Comparison of ENCODE assay signal across 7 mouse cellular contexts in genomic region chr17:84188374-84188961, GRCm38 (mm10). TPM values are rescaled to one million over a fixed set of nuclear protein-coding genes. Genes with fewer than 3 reads are reported as not detected.
DNase-seq lines count a peak whose midpoint lies in the region; ATAC-seq and TF ChIP-seq lines count a peak whose summit lies in the region.

No protein-coding gene starts in this region.

- DNase-seq in adrenal gland, postnatal 14 days: peak; percentile 97
- DNase-seq in heart, adult 18-20 months: peak; percentile 97 to 99
- peak; percentile 99 for DNase-seq in kidney, adult 2 months
- peak; percentile 85 to 86 for DNase-seq in spleen, adult 18-20 months

- H3K9ac ChIP-seq in embryonic facial prominence, embryonic 12.5 days: peak overlapping the region; percentile 57
- peak overlapping the region; percentile 77 for H3K9ac ChIP-seq in limb, embryonic 13.5 days
- H3K9ac ChIP-seq in midbrain, embryonic 15.5 days: peak overlapping the region; percentile 46

- H3K27me3 ChIP-seq in embryonic facial prominence, embryonic 12.5 days: no peaks in the 10 kb centered on the region
- no peaks in the 10 kb centered on the region for H3K27me3 ChIP-seq in kidney, adult 2 months (replicated peaks; ENCODE audit: control insufficient read depth, insufficient read depth, low read length)
- H3K27me3 ChIP-seq in limb, embryonic 13.5 days: no peaks in the 10 kb centered on the region
- peaks cover 16% of the 10 kb centered on the region; the same call in 1 of the 2 replicates for H3K27me3 ChIP-seq in midbrain, embryonic 15.5 days (replicated peaks)

- peaks cover 19% of the 10 kb centered on the region for H3K4me1 ChIP-seq in embryonic facial prominence, embryonic 12.5 days
- H3K4me1 ChIP-seq in kidney, adult 2 months (ENCODE audit: control insufficient read depth, insufficient read depth, low read length): peaks cover 9% of the 10 kb centered on the region; the same call in 1 of the 2 replicates
- H3K4me1 ChIP-seq in limb, embryonic 13.5 days: peaks cover 25% of the 10 kb centered on the region
- peaks cover 29% of the 10 kb centered on the region for H3K4me1 ChIP-seq in midbrain, embryonic 15.5 days

- 1% methylated on average over 38 of the region's 38 CpGs for WGBS in embryonic facial prominence, embryonic 12.5 days
- WGBS in kidney, adult 2 months: 1% methylated on average over 38 of the region's 38 CpGs
- under 1% methylated on average over 38 of the region's 38 CpGs for WGBS in limb, embryonic 13.5 days
- 1% methylated on average over 38 of the region's 38 CpGs for WGBS in midbrain, embryonic 15.5 days

- ATAC-seq in embryonic facial prominence, embryonic 12.5 days (ENCODE audit: insufficient number of reproducible peaks, insufficient read depth, low FRiP score, low TSS enrichment): peak; percentile 77
- peak; percentile 82 for ATAC-seq in limb, embryonic 13.5 days (ENCODE audit: low FRiP score, low read depth)
- peak; percentile 75 for ATAC-seq in midbrain, embryonic 15.5 days (replicated peaks)

- no peak for TF ChIP-seq CTCF in kidney, adult 2 months (conservative IDR thresholded peaks at IDR 0.05; ENCODE audit: insufficient read depth, insufficient read length, low read depth, low read length)

- H3K4me2 ChIP-seq in embryonic facial prominence, embryonic 12.5 days (replicated peaks): peak overlapping the region; percentile 78
- H3K4me2 ChIP-seq in limb, embryonic 13.5 days (replicated peaks): peak overlapping the region; percentile 84
- peak overlapping the region; percentile 96 for H3K4me2 ChIP-seq in midbrain, embryonic 15.5 days

- H3K9me3 ChIP-seq in embryonic facial prominence, embryonic 12.5 days: no peaks in the 10 kb centered on the region
- H3K9me3 ChIP-seq in limb, embryonic 13.5 days: no peaks in the 10 kb centered on the region
- H3K9me3 ChIP-seq in midbrain, embryonic 15.5 days: no peaks in the 10 kb centered on the region

- peak overlapping the region; percentile 67 for H3K4me3 ChIP-seq in embryonic facial prominence, embryonic 12.5 days
- H3K4me3 ChIP-seq in kidney, adult 2 months (ENCODE audit: insufficient read depth, low read depth, low read length): peak overlapping the region; percentile 64
- peak overlapping the region; percentile 63 for H3K4me3 ChIP-seq in limb, embryonic 13.5 days
- peak overlapping the region; percentile 61 for H3K4me3 ChIP-seq in midbrain, embryonic 15.5 days

- H3K36me3 ChIP-seq in embryonic facial prominence, embryonic 12.5 days: peaks cover 25% of the 10 kb centered on the region
- H3K36me3 ChIP-seq in kidney, adult 2 months (ENCODE audit: control insufficient read depth, insufficient read depth, low read length): peaks cover 17% of the 10 kb centered on the region
- H3K36me3 ChIP-seq in limb, embryonic 13.5 days: peaks cover 34% of the 10 kb centered on the region
- no peaks in the 10 kb centered on the region for H3K36me3 ChIP-seq in midbrain, embryonic 15.5 days (replicated peaks)

- TF ChIP-seq POLR2A in kidney, adult 2 months (IDR thresholded peaks at IDR 0.05; ENCODE audit: low read depth, low read length): peak; percentile 70

- H3K27ac ChIP-seq in embryonic facial prominence, embryonic 12.5 days: peak overlapping the region; percentile 98
- H3K27ac ChIP-seq in kidney, adult 2 months (ENCODE audit: insufficient read depth, low read depth, low read length): peak overlapping the region; percentile 98
- H3K27ac ChIP-seq in limb, embryonic 13.5 days: peak overlapping the region; percentile 99
- peak overlapping the region; percentile 79 for H3K27ac ChIP-seq in midbrain, embryonic 15.5 days

RNA-seq across cellular contexts. Expression of gene Zfp36l2, which starts 0.7 kb away (rescaled TPM):
- total RNA-seq in adrenal gland, postnatal 14 days (2021): 73.8 and 85.4 TPM in 2 replicates
- 24.6 and 26.3 TPM in 2 replicates for polyA plus RNA-seq in embryonic facial prominence, embryonic 12.5 days (2016; fragmentation: Nextera tagmentation; extraction: Ambion mirVana)
- 10 to 100 TPM; 18.7 to 22.8 TPM for total RNA-seq in heart, adult 18-20 months (2021)
- 34.3 and 45.8 TPM in 2 replicates for polyA plus RNA-seq in kidney, adult 2 months (2012; rRNA removed)
- 18.7 and 19.7 TPM in 2 replicates for polyA plus RNA-seq in limb, embryonic 13.5 days (2015; fragmentation: Nextera tagmentation; extraction: Ambion mirVana)
- 4.0 and 4.4 TPM in 2 replicates for polyA plus RNA-seq in midbrain, embryonic 15.5 days (2015; fragmentation: Nextera tagmentation; extraction: Ambion mirVana)

Comparison
In these comparisons a context has a peak if more than half of its experiments do, and no peak if none do; other contexts are left out.
1. Peak in every context shown above with its lines: DNase-seq, ATAC-seq, H3K4me3 ChIP-seq and H3K27ac ChIP-seq.